Mouse (Mus musculus) hindbrain, postnatal 0 days (tissue): ENCODE measurements around the gene Cxcr4. TPM values are rescaled to one million over a fixed set of nuclear protein-coding genes. Genes with fewer than 3 reads are reported as not detected.

Experiments
- ATAC-seq: fragments of 200-750 bp; cut with Nextera tagmentation; 2 replicates; pipeline ENCODE4 v1.8.0; 2017; ENCODE audit warnings: mild to moderate bottlenecking, moderate TSS enrichment, moderate library complexity
- DNase-seq: peaks from one replicate; pipeline ENCODE4 v3.0.0-alpha.2; 2015; ENCODE audit warnings: low spot score
- H3K27ac ChIP-seq: fragments of 300-500 bp; sonication (generic); 2 replicates; pipeline ENCODE4 v1.5.1; 2014; ENCODE audit warnings: mild to moderate bottlenecking
- H3K27me3 ChIP-seq: fragments of 300-500 bp; sonication (generic); 2 replicates; pipeline ENCODE4 v1.6.1; 2014; ENCODE audit warnings: low read length, mixed read lengths; ENCODE audit not compliant: insufficient read depth
- H3K36me3 ChIP-seq: fragments of 300-500 bp; sonication (generic); 2 replicates; pipeline ENCODE4 v1.6.1; 2014; ENCODE audit warnings: low read length, mixed read lengths; ENCODE audit not compliant: insufficient read depth
- H3K4me1 ChIP-seq: fragments of 300-500 bp; sonication (generic); 2 replicates; pipeline ENCODE4 v1.6.1; 2014; ENCODE audit warnings: antibody characterized with exemption, low read length, mixed read lengths; ENCODE audit not compliant: insufficient read depth
- H3K4me2 ChIP-seq: fragments of 300-500 bp; sonication (generic); 2 replicates; pipeline ENCODE4 v1.6.1; 2014; ENCODE audit warnings: low read depth, mild to moderate bottlenecking, low read length, moderate library complexity, mixed read lengths
- H3K4me3 ChIP-seq: fragments of 300-500 bp; sonication (generic); 2 replicates; pipeline ENCODE4 v1.5.1; 2014; ENCODE audit warnings: low read length
- H3K9ac ChIP-seq: fragments of 300-500 bp; sonication (generic); replicated peaks from 2 replicates; pipeline ENCODE4 v1.6.1; 2014; ENCODE audit warnings: mild to moderate bottlenecking, low read length, moderate library complexity, mixed read lengths
- H3K9me3 ChIP-seq: fragments of 300-500 bp; sonication (generic); 2 replicates; pipeline ENCODE4 v1.6.1; 2016; ENCODE audit warnings: low read length, mixed read lengths
- CTCF ChIP-seq: IDR thresholded peaks from 2 replicates; pipeline ENCODE4 v1.5.1; 2016; ENCODE audit warnings: antibody characterized with exemption, control low read depth, low read depth
- WGBS: fragments of 180-500 bp; shearing (Covaris S2); extraction: QIAGEN DNeasy Blood & Tissue Kit; methylation state at CpG from one replicate; pipeline ENCODE4 v1.1.7; 2014; 5-methylcytosine and 5-hydroxymethylcytosine counted together
- polyA plus RNA-seq: library from polyadenylated mRNA; unstranded; fragments of >200 nt; fragmentation: Nextera tagmentation; extraction: Ambion mirVana; gene quantifications from 2 replicates; pipeline ENCODE4 v1.2.1, GENCODE M21; 2015
- total RNA-seq: library from RNA; depleted of rRNA; stranded (reverse); fragments of >200 nt; gene quantifications from 2 replicates; pipeline ENCODE4 v1.2.3, GENCODE M21; 2014

Cxcr4 gene
- total and polyA plus RNA-seq, 2 experiments from 2014 or later = 5.1 to 76.1 TPM

DNA sequence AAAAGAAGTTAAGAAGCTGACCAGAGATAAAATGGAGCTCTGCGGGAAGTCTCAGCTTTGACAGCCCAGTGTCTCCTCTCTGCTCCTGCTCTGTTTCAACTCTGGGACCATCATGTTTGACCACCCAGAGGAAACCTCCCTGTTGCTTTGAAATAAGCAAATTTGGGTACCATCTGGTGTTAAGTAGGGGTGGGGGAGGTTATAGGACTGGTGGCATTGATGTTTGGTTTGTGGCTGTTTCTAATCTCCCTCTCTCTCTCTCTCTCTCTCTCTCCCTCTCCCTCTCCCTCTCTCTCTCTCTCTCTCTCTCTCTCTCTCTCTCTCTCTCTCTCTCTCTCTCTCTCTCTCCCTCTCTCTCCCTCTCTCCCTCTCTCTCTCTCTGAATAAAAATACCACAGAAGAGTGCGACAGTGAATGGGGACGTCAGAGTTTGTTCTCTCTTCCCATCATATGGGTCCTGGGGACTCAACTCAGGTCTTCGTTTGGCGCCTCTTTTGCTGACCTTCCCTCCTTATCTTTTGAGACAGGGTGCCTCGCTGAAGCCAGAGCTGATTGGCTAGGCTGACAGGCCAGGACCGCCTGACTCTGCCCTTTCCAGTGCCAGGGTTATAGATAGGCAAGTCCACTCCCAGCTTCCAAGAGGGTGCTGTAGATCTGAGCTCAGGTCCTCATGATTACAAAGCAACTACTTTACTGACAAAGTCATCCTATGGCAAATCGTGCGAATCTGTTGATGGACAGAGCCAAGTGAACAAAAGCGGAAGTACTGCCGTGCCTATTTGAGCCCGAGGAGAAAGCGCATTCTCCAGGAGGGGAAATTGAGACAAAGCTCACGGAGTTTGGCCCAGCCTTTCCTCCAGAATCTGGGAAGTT, 31.4 kb downstream of the Cxcr4 start:
- TF ChIP-seq CTCF = no peak
- peak; percentile 66 for ATAC-seq
- Histone ChIP-seq H3K4me1 (peaks cover 5% of the 10 kb centered on the region; the same call in 1 of the 2 replicates), H3K9me3 (no peaks in the 10 kb centered on the region), H3K36me3 (no peaks in the 10 kb centered on the region), H3K9ac (no peak overlapping the region), H3K4me3 (no peak overlapping the region), H3K4me2 (no peak overlapping the region), H3K27ac (peak overlapping the region; percentile 37; the same call in 1 of the 2 replicates), H3K27me3 (no peaks in the 10 kb centered on the region)
- no peak for DNase-seq
- 46% methylated on average over 14 of the region's 14 CpGs for WGBS

GRCm38 (mm10) chr1:128557953-128558352, 34.1 kb downstream of the Cxcr4 start:
- Histone ChIP-seq H3K4me1 (peaks cover 5% of the 10 kb centered on the region; the same call in 1 of the 2 replicates), H3K27me3 (no peaks in the 10 kb centered on the region), H3K9me3 (no peaks in the 10 kb centered on the region), H3K9ac (no peak overlapping the region), H3K27ac (no peak overlapping the region), H3K4me3 (no peak overlapping the region), H3K4me2 (no peak overlapping the region), H3K36me3 (no peaks in the 10 kb centered on the region)
- DNase-seq (no peak), ATAC-seq (no peak)
- no peak for TF ChIP-seq CTCF
- WGBS = 58% methylated on average over 4 of the region's 4 CpGs

GRCm38 (mm10) chr1:128552545-128552944, 39.5 kb downstream of the Cxcr4 start:
- H3K9ac ChIP-seq = no peak overlapping the region
- DNase-seq = no peak
- no peaks in the 10 kb centered on the region for H3K9me3 ChIP-seq
- H3K4me1 ChIP-seq = no peaks in the 10 kb centered on the region
- no peaks in the 10 kb centered on the region for H3K36me3 ChIP-seq
- H3K4me2 ChIP-seq = no peak overlapping the region
- H3K27me3 ChIP-seq = no peaks in the 10 kb centered on the region; the same call in 1 of the 2 replicates
- H3K4me3 ChIP-seq = no peak overlapping the region
- TF ChIP-seq CTCF = no peak
- no peak for ATAC-seq
- H3K27ac ChIP-seq = no peak overlapping the region

DNA sequence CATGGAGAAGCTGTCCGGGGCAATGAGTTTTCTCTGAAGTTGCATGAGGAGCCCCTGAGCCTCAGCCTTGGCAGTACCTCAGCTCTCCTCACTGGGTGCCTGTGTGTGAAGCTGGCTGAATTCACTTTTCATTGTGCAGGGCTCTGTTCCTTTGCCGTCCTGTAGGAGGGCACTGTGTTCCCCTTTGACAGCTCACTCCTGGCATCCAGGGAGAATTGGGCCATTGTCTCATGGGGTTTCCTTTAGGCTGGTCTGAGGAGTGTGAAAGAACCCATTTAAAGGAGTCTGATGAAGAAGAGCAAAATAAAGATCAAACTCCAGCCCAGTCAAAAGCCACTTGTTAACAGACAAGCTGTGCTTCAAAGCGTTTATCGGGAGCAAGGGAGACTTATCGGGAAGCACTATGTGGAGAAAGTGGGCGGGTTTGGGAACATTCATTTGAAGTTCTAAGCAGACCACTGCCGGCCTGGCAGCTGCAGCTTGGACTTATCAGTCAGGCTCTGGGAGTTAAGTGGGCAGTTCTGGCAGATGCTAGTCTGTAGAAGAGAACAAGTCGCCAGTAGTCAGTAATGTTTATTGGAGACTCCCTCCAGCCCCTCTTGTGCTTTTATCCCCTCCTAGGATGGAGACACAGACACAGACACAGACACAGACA, 40.2 kb downstream of the Cxcr4 start:
- Histone ChIP-seq H3K36me3 (no peaks in the 10 kb centered on the region), H3K27ac (peak overlapping the region; percentile 27; the same call in 1 of the 2 replicates), H3K27me3 (no peaks in the 10 kb centered on the region; the same call in 1 of the 2 replicates), H3K4me2 (no peak overlapping the region), H3K9me3 (no peaks in the 10 kb centered on the region), H3K4me3 (no peak overlapping the region), H3K9ac (no peak overlapping the region), H3K4me1 (no peaks in the 10 kb centered on the region)
- peak; percentile 56 for TF ChIP-seq CTCF
- 16% methylated on average over 8 of the region's 8 CpGs for WGBS
- ATAC-seq (peak; percentile 89), DNase-seq (peak; percentile 58)

- ATAC-seq (no peak), DNase-seq (no peak)
- Histone ChIP-seq H3K4me1 (no peaks in the 10 kb centered on the region), H3K4me3 (no peak overlapping the region), H3K36me3 (no peaks in the 10 kb centered on the region), H3K9me3 (no peaks in the 10 kb centered on the region), H3K9ac (no peak overlapping the region), H3K4me2 (no peak overlapping the region), H3K27ac (no peak overlapping the region), H3K27me3 (no peaks in the 10 kb centered on the region; the same call in 1 of the 2 replicates)
- 68% methylated on average over 5 of the region's 5 CpGs for WGBS
- no peak for TF ChIP-seq CTCF
These were observed 42.7 kb downstream of the Cxcr4 start for GRCm38 (mm10) chr1:128549442-128549841.

- Histone ChIP-seq H3K4me3 (no peak overlapping the region), H3K9ac (no peak overlapping the region), H3K9me3 (no peaks in the 10 kb centered on the region), H3K4me2 (no peak overlapping the region), H3K27me3 (no peaks in the 10 kb centered on the region; the same call in 1 of the 2 replicates), H3K36me3 (no peaks in the 10 kb centered on the region), H3K4me1 (no peaks in the 10 kb centered on the region), H3K27ac (no peak overlapping the region)
- WGBS = 76% methylated on average over 3 of the region's 3 CpGs
- ATAC-seq (no peak), DNase-seq (no peak)
- no peak for TF ChIP-seq CTCF
These were observed 43.1 kb downstream of the Cxcr4 start for GRCm38 (mm10) chr1:128549007-128549406.
